Mouse (Mus musculus): ENCODE measurements at regions not wholly inside any gene's neighbourhood (a gene's known extent, or its start where the extent isn't known, plus 50 kb on each side); places are given as distances from the start of the nearest gene placed in this dataset.
"Not testable (repeated sequence)": the region's sequence is repeated elsewhere in the genome, so short reads cannot be mapped to it uniquely, and the experiment has no call there.

- no peaks in the 10 kb centered on the region for H3K4me1 ChIP-seq (ENCODE audit: insufficient read depth, low read length)
- no peak overlapping the region for H3K4me3 ChIP-seq (ENCODE audit: low read length)
- H3K9me3 ChIP-seq (ENCODE audit: low read length) = no peaks in the 10 kb centered on the region
- H3K27ac ChIP-seq (ENCODE audit: low read length) = no peak overlapping the region
- 55% methylated on average over 1 of the region's 1 CpGs for WGBS
- H3K4me2 ChIP-seq (replicated peaks; ENCODE audit: low read depth, low read length) = no peak overlapping the region
- H3K36me3 ChIP-seq (ENCODE audit: insufficient read depth, low read length) = no peaks in the 10 kb centered on the region
- no peaks in the 10 kb centered on the region for H3K27me3 ChIP-seq (ENCODE audit: insufficient read depth, low read length)
- no peak overlapping the region for H3K9ac ChIP-seq (replicated peaks; ENCODE audit: low read length)
- ATAC-seq (ENCODE audit: low FRiP score, low TSS enrichment) = no peak
Observed at GRCm38 (mm10) chr4:7312160-7312559, 926.7 kb downstream of the Car8 start.

DNA sequence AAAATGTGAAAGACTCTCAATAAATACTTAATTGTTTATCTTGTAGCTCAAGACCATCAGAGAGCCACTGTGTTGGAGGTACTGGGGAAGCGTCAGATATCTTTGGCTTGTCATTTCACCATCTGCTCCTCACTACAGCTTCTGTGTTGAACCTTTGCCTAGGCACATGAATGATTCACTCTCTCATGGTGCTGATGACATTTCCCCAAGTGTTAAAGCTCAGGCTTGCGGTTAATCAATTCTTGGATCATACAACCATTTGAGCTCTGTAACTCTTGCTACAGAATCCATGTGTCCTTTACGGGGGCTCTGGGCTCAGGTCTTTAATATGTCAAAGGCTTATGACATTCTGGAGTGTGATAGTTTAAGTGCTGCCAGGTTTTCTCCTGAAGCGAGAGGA is 969.8 kb downstream of the Car8 start:
- no peak overlapping the region for H3K4me2 ChIP-seq (replicated peaks; ENCODE audit: low read depth, low read length)
- H3K27ac ChIP-seq (ENCODE audit: low read length) = no peak overlapping the region
- H3K9ac ChIP-seq (replicated peaks; ENCODE audit: low read length) = no peak overlapping the region
- no peak overlapping the region for H3K4me3 ChIP-seq (ENCODE audit: low read length)
- WGBS = 82% methylated on average over 4 of the region's 4 CpGs
- H3K9me3 ChIP-seq (ENCODE audit: low read length) = no peaks in the 10 kb centered on the region
- H3K27me3 ChIP-seq (ENCODE audit: insufficient read depth, low read length) = no peaks in the 10 kb centered on the region
- ATAC-seq (ENCODE audit: low FRiP score, low TSS enrichment) = no peak
- H3K36me3 ChIP-seq (ENCODE audit: insufficient read depth, low read length) = no peaks in the 10 kb centered on the region
- H3K4me1 ChIP-seq (ENCODE audit: insufficient read depth, low read length) = no peaks in the 10 kb centered on the region

GRCm38 (mm10) chr4:7256486-7256885 is 982.4 kb downstream of the Car8 start:
- H3K9ac ChIP-seq (replicated peaks; ENCODE audit: low read length) = no peak overlapping the region
- H3K27ac ChIP-seq (ENCODE audit: low read length) = no peak overlapping the region
- no peaks in the 10 kb centered on the region for H3K4me1 ChIP-seq (ENCODE audit: insufficient read depth, low read length)
- H3K9me3 ChIP-seq (ENCODE audit: low read length) = no peaks in the 10 kb centered on the region
- H3K4me3 ChIP-seq (ENCODE audit: low read length) = no peak overlapping the region
- no peaks in the 10 kb centered on the region for H3K27me3 ChIP-seq (ENCODE audit: insufficient read depth, low read length)
- 77% methylated on average over 2 of the region's 2 CpGs for WGBS
- no peaks in the 10 kb centered on the region for H3K36me3 ChIP-seq (ENCODE audit: insufficient read depth, low read length)
- ATAC-seq (ENCODE audit: low FRiP score, low TSS enrichment) = no peak
- no peak overlapping the region for H3K4me2 ChIP-seq (replicated peaks; ENCODE audit: low read depth, low read length)

DNA sequence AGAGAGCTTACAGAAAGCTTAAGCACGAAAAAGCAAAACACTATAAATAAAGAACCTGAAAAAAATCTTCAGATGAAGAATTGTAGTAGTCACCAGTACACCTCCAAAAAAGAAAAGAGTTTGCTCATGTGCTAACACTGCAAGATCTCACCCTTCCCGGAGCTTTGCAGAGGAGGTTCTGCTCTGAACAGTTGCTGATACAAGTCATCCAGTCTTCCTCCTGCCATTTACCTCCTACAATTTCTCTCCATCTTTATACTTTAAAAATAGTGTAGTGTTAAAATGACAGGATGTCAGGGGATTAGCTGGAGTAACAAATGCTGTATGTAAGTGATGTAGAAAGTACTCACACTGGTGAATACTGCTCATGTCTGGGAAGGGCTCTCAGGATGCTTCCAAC is 985.2 kb downstream of the Car8 start:
- H3K4me3 ChIP-seq (ENCODE audit: low read length) = no peak overlapping the region
- WGBS = 76% methylated on average over 2 of the region's 2 CpGs
- H3K9ac ChIP-seq (replicated peaks; ENCODE audit: low read length) = no peak overlapping the region
- H3K9me3 ChIP-seq (ENCODE audit: low read length) = no peaks in the 10 kb centered on the region
- H3K4me1 ChIP-seq (ENCODE audit: insufficient read depth, low read length) = no peaks in the 10 kb centered on the region
- no peak for ATAC-seq (ENCODE audit: low FRiP score, low TSS enrichment)
- H3K27ac ChIP-seq (ENCODE audit: low read length) = no peak overlapping the region
- H3K36me3 ChIP-seq (ENCODE audit: insufficient read depth, low read length) = no peaks in the 10 kb centered on the region
- no peaks in the 10 kb centered on the region for H3K27me3 ChIP-seq (ENCODE audit: insufficient read depth, low read length)
- H3K4me2 ChIP-seq (replicated peaks; ENCODE audit: low read depth, low read length) = no peak overlapping the region

DNA sequence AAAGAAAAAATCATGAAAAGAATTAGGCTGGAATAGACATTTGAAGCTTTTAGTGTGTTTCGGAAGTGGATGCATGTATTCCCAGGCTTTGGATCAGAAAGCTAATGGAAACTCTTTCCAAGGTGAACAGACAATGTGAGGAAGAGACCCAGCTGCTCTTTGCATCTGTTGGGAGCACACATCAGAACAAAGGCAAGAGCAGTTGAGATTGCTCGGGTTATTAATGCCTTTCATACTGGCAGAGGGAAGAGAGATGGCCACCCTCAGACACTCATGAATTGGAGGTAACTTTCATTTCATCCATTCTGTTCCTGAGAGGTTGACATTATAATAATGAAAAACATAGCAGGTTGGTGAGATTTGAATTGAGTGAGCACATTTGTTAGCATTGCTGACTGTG is 987.2 kb downstream of the Car8 start:
- H3K36me3 ChIP-seq (ENCODE audit: insufficient read depth, low read length) = no peaks in the 10 kb centered on the region
- no peak for ATAC-seq (ENCODE audit: low FRiP score, low TSS enrichment)
- no peak overlapping the region for H3K27ac ChIP-seq (ENCODE audit: low read length)
- H3K9ac ChIP-seq (replicated peaks; ENCODE audit: low read length) = no peak overlapping the region
- WGBS = 87% methylated on average over 2 of the region's 2 CpGs
- no peak overlapping the region for H3K4me3 ChIP-seq (ENCODE audit: low read length)
- H3K27me3 ChIP-seq (ENCODE audit: insufficient read depth, low read length) = no peaks in the 10 kb centered on the region
- H3K4me2 ChIP-seq (replicated peaks; ENCODE audit: low read depth, low read length) = no peak overlapping the region
- H3K4me1 ChIP-seq (ENCODE audit: insufficient read depth, low read length) = 0 out of 2 replicates have a peak, but pooled peaks cover 2% of the 10 kb centered on the region
- no peaks in the 10 kb centered on the region for H3K9me3 ChIP-seq (ENCODE audit: low read length)

DNA sequence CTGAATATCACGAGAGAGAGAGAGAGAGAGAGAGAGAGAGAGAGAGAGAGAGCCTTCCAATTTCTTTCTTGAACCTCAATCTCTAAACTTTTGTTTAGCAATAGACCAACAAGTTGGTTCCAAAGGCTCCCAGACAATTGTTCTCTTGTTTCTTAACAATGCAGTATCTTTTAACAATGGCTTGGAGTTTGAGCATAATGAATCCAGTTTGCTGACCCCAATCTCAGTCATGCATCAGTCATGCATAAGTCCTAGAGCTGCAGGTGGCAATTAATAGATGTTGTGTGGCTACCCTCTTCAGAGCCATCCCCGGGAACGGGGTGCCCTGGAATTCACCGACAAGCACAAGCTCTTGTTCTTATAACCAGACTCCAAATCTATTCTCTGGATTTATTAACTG is 991.0 kb downstream of the Car8 start:
- no peak overlapping the region for H3K27ac ChIP-seq (ENCODE audit: low read length)
- no peaks in the 10 kb centered on the region for H3K36me3 ChIP-seq (ENCODE audit: insufficient read depth, low read length)
- 89% methylated on average over 4 of the region's 4 CpGs for WGBS
- H3K27me3 ChIP-seq (ENCODE audit: insufficient read depth, low read length) = no peaks in the 10 kb centered on the region
- H3K9me3 ChIP-seq (ENCODE audit: low read length) = no peaks in the 10 kb centered on the region
- no peak overlapping the region for H3K4me2 ChIP-seq (replicated peaks; ENCODE audit: low read depth, low read length)
- H3K4me3 ChIP-seq (ENCODE audit: low read length) = no peak overlapping the region
- no peak for ATAC-seq (ENCODE audit: low FRiP score, low TSS enrichment)
- no peak overlapping the region for H3K9ac ChIP-seq (replicated peaks; ENCODE audit: low read length)
- H3K4me1 ChIP-seq (ENCODE audit: insufficient read depth, low read length) = 0 out of 2 replicates have a peak, but pooled peaks cover 2% of the 10 kb centered on the region

DNA sequence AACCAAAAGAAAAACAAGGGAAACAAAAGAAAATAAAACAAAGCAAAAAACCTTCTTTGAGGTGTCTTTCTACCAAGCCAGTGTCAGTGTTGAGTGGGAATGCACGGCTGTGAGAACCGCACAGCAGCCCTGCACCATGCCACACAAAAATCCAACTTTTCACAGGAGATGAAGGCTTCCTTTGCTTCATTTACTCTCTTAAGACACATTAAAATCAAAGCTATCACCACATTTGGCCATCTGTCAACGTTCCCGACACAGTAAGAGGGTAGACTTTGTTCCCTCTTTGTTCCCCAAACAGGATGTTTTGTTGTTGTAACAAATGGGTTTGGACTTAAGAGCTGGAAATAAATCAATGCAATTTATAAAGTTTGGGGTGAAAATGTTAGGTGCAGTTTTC is 991.6 kb downstream of the Car8 start:
- Histone ChIP-seq H3K4me2 (replicated peaks; ENCODE audit: low read depth, low read length) (no peak overlapping the region), H3K4me3 (ENCODE audit: low read length) (no peak overlapping the region), H3K4me1 (ENCODE audit: insufficient read depth, low read length) (0 out of 2 replicates have a peak, but pooled peaks cover 2% of the 10 kb centered on the region), H3K27ac (ENCODE audit: low read length) (no peak overlapping the region), H3K36me3 (ENCODE audit: insufficient read depth, low read length) (no peaks in the 10 kb centered on the region), H3K9me3 (ENCODE audit: low read length) (no peaks in the 10 kb centered on the region), H3K9ac (replicated peaks; ENCODE audit: low read length) (no peak overlapping the region), H3K27me3 (ENCODE audit: insufficient read depth, low read length) (no peaks in the 10 kb centered on the region)
- ATAC-seq (ENCODE audit: low FRiP score, low TSS enrichment) = no peak
- 56% methylated on average over 4 of the region's 4 CpGs for WGBS

DNA sequence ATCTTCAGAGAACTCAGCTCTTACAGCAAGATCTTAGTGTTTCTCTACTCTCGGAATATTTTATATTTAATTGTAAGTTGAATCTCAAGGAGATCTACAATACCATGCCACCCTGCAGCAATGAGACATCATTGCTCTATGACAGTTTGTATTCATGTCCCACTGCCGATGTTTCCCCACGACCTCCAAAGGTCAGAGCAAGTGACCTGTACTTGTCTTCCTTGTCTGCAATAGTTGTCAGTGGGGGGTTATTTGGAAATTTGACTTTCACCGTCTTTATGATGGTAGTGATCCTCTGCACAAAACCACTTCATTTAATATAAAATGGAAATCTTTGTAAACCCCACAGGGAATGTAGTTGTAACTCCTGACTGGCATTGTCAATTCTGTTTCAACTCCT is 992.0 kb downstream of the Car8 start:
- Histone ChIP-seq H3K36me3 (ENCODE audit: insufficient read depth, low read length) (no peaks in the 10 kb centered on the region), H3K9me3 (ENCODE audit: low read length) (no peaks in the 10 kb centered on the region), H3K27me3 (ENCODE audit: insufficient read depth, low read length) (no peaks in the 10 kb centered on the region), H3K27ac (ENCODE audit: low read length) (no peak overlapping the region), H3K4me3 (ENCODE audit: low read length) (no peak overlapping the region), H3K9ac (replicated peaks; ENCODE audit: low read length) (no peak overlapping the region), H3K4me2 (replicated peaks; ENCODE audit: low read depth, low read length) (no peak overlapping the region), H3K4me1 (ENCODE audit: insufficient read depth, low read length) (0 out of 2 replicates have a peak, but pooled peaks cover 2% of the 10 kb centered on the region)
- 81% methylated on average over 4 of the region's 4 CpGs for WGBS
- no peak for ATAC-seq (ENCODE audit: low FRiP score, low TSS enrichment)

- Histone ChIP-seq H3K36me3 (ENCODE audit: insufficient read depth, low read length) (no peaks in the 10 kb centered on the region), H3K4me3 (ENCODE audit: low read length) (no peak overlapping the region), H3K4me1 (ENCODE audit: insufficient read depth, low read length) (0 out of 2 replicates have a peak, but pooled peaks cover 2% of the 10 kb centered on the region), H3K4me2 (replicated peaks; ENCODE audit: low read depth, low read length) (no peak overlapping the region), H3K9ac (replicated peaks; ENCODE audit: low read length) (no peak overlapping the region), H3K27me3 (ENCODE audit: insufficient read depth, low read length) (no peaks in the 10 kb centered on the region), H3K27ac (ENCODE audit: low read length) (no peak overlapping the region), H3K9me3 (ENCODE audit: low read length) (no peaks in the 10 kb centered on the region)
- ATAC-seq (ENCODE audit: low FRiP score, low TSS enrichment) = no peak
- 92% methylated on average over 2 of the region's 2 CpGs for WGBS
Observed at GRCm38 (mm10) chr4:7245653-7246052, 993.2 kb downstream of the Car8 start.

- no peaks in the 10 kb centered on the region for H3K4me1 ChIP-seq (ENCODE audit: insufficient read depth, low read length)
- H3K27ac ChIP-seq (ENCODE audit: low read length) = no peak overlapping the region
- H3K4me3 ChIP-seq (ENCODE audit: low read length) = no peak overlapping the region
- H3K27me3 ChIP-seq (ENCODE audit: insufficient read depth, low read length) = no peaks in the 10 kb centered on the region
- no peak overlapping the region for H3K4me2 ChIP-seq (replicated peaks; ENCODE audit: low read depth, low read length)
- no peaks in the 10 kb centered on the region for H3K36me3 ChIP-seq (ENCODE audit: insufficient read depth, low read length)
- 89% methylated on average over 3 of the region's 3 CpGs for WGBS
- no peak for ATAC-seq (ENCODE audit: low FRiP score, low TSS enrichment)
- no peaks in the 10 kb centered on the region for H3K9me3 ChIP-seq (ENCODE audit: low read length)
- H3K9ac ChIP-seq (replicated peaks; ENCODE audit: low read length) = no peak overlapping the region
Observed at GRCm38 (mm10) chr4:7237848-7238247, 1001.0 kb downstream of the Car8 start.

DNA sequence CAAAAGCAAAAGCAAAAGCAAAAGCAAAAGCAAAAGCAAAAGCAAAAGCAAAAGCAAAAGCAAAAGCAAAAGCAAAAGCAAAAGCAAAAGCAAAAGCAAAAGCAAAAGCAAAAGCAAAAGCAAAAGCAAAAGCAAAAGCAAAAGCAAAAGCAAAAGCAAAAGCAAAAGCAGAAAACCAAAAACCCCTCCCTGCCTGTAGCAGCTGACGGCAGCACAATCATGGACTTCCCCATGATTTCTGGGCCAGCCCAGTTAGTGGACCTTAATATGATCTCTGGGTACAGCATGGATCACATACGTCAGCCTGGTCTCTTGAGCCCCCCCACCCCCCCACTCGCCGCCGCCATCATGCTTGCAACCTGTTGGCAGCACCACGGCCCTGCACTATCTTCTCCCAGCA is 1004.3 kb downstream of the Car8 start:
- not testable (repeated sequence) for H3K27me3 ChIP-seq (ENCODE audit: insufficient read depth, low read length); ATAC-seq (ENCODE audit: low FRiP score, low TSS enrichment); H3K4me1 ChIP-seq (ENCODE audit: insufficient read depth, low read length); H3K36me3 ChIP-seq (ENCODE audit: insufficient read depth, low read length); H3K27ac ChIP-seq (ENCODE audit: low read length); H3K4me2 ChIP-seq (replicated peaks; ENCODE audit: low read depth, low read length); H3K9me3 ChIP-seq (ENCODE audit: low read length); H3K4me3 ChIP-seq (ENCODE audit: low read length); H3K9ac ChIP-seq (replicated peaks; ENCODE audit: low read length)
- 92% methylated on average over 6 of the region's 6 CpGs for WGBS

All from kidney, embryonic 16.5 days (tissue).